Mouse (Mus musculus) retina, postnatal 1 day (tissue): ENCODE data around the gene Abhd10.

Experiments
- DNase-seq: peaks from one replicate; pipeline ENCODE4 v3.0.0-alpha.2; 2012

Abhd10 gene

GRCm38 (mm10) chr16:45724061-45724741 lies 18.6 kb downstream of the Abhd10 start, which contains the start of gene Tagln3:
Gene Tagln3 (minus strand): TSS chr16:45724608.
- peak; percentile 90 for DNase-seq

- DNase-seq = peak; percentile 61
Observed at GRCm38 (mm10) chr16:45723172-45723901, 19.4 kb downstream of the Abhd10 start.

GRCm38 (mm10) chr16:45722460-45722951 lies 20.2 kb downstream of the Abhd10 start:
- peak; percentile 52 for DNase-seq

GRCm38 (mm10) chr16:45720022-45720630 lies 22.6 kb downstream of the Abhd10 start:
- no peak for DNase-seq

GRCm38 (mm10) chr16:45718296-45718695 lies 24.5 kb downstream of the Abhd10 start:
- DNase-seq = no peak

- no peak for DNase-seq
Observed at GRCm38 (mm10) chr16:45714489-45715150, 28.1 kb downstream of the Abhd10 start.

GRCm38 (mm10) chr16:45713878-45714277 lies 28.9 kb downstream of the Abhd10 start:
- DNase-seq = no peak

- DNase-seq = peak; percentile 60
Observed at GRCm38 (mm10) chr16:45713261-45713660, 29.5 kb downstream of the Abhd10 start.

- peak; percentile 36 for DNase-seq
Observed at GRCm38 (mm10) chr16:45711263-45711662, 31.5 kb downstream of the Abhd10 start.

GRCm38 (mm10) chr16:45699301-45699700 lies 43.5 kb downstream of the Abhd10 start:
- no peak for DNase-seq

- no peak for DNase-seq
Observed at GRCm38 (mm10) chr16:45697996-45698395, 44.8 kb downstream of the Abhd10 start.

GRCm38 (mm10) chr16:45695445-45696160 lies 47.2 kb downstream of the Abhd10 start:
- peak; percentile 24 for DNase-seq

- DNase-seq = no peak
Observed at GRCm38 (mm10) chr16:45693558-45693957, 49.2 kb downstream of the Abhd10 start, which contains the start of gene Tmprss7. Gene Tmprss7 (minus strand): TSS chr16:45693658.

GRCm38 (mm10) chr16:45692851-45693250 lies 49.9 kb downstream of the Abhd10 start:
- DNase-seq = peak; percentile 20

GRCm38 (mm10) chr16:45690178-45690577 lies 52.6 kb downstream of the Abhd10 start:
- peak; percentile 67 for DNase-seq

GRCm38 (mm10) chr16:45686833-45687232 lies 55.9 kb downstream of the Abhd10 start:
- DNase-seq = no peak

GRCm38 (mm10) chr16:45685295-45685694 lies 57.5 kb downstream of the Abhd10 start:
- DNase-seq = peak; percentile 11

- peak; percentile 73 for DNase-seq
Observed at GRCm38 (mm10) chr16:45684815-45685214, 57.9 kb downstream of the Abhd10 start.
